Mouse (Mus musculus) thymus, postnatal 10 days (tissue): ENCODE data around the gene Rabif.
A peak's percentile ranks its signal among the peaks of the same experiment; 100 is the strongest.

ENCODE experiments used
- DNase-seq, 2 experiments: peaks; one replicate each; pipeline ENCODE4 v3.0.0; 2021; ENCODE audit warnings: low spot score in 2 of 2

Rabif gene

DNA sequence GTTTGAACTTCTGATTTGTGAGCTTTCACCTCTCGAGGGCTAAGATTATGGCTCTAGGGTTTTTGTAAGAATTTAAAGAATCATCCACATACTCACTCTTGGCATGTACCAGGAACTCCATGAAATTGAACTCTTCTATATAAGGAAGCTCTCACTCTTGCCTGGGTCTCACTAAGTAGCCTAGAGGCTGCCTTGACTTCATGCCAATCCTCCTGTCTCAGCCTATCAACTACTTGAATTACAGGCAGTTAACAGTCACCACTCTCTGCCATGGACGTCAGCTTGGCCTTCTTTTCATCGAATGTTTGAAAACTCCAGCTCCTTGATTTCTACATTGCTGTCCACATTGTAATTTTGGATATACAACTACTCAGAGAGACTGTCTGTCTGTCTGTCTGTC is 57.9 kb downstream of the Rabif start:
- no peak for DNase-seq

DNA sequence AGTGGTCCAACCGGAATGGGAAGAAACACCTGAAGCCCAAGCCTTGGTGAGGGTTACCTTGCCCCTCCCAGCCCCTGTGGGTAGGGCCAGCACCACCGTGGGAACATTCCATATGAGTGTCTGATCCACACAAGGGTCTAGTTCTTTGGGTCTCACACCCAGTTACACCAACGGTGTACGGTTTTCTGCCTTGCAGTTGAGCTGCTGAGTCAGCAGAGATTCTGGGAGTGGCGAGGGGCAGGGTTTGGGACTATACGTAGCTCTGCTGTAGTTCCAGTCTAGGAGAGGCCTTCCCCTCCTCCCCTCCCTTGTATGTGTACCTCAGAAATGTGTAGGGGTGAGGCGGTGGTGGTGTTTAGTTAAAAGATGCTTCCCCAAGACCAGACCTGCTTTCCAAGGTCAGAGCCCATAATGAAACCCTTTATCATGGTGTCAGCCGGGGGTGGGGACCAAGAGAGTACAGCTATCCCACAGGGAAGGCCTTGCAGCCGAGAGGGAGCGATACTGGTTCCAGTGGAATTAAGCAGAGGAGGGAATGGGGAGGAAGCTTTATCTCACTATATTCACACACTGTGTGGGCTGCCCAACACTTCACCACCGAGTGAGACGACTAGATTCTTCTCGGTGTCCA is 60.9 kb downstream of the Rabif start:
- DNase-seq, result peak in 1 of 2 experiments; percentile 3

DNA sequence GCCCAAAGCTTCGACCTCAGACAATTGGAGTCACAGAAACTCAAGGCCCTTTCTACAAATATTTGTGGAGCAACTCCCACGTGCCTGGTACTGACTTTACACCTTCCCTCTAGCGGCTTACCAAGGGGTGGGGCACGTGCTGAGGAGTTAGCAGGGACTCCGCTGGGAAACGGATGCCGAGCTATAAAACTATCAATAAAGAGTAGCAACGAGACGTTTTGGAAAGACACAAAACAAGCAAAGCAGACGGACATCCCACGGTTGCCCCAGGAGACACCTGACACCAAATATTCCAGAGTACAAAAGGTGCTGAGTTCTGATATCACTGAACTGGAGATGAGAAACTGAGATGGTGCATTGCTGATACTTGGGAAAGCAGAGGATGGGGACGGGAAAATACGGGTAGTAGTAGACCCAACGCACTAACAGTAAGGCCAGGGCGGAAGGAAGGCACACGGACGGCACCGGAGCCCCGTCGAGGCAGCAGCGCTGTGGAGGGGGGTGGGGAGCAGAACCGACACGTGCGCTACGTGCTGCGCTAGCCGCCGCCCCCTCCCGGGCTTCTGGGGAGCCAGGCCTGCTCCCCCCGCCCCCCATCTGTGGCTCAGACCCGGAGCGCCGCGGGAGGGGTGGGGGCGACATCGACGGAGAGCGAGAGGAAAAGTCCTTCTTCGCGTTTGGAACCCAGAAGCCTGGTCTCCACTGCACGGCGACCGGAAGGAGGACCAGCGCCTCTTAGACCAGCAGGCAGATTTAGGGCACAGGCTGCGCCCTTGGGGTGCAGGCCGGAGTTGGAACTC is 61.6 kb downstream of the Rabif start:
- peak; percentile 68 to 71 for DNase-seq

DNA sequence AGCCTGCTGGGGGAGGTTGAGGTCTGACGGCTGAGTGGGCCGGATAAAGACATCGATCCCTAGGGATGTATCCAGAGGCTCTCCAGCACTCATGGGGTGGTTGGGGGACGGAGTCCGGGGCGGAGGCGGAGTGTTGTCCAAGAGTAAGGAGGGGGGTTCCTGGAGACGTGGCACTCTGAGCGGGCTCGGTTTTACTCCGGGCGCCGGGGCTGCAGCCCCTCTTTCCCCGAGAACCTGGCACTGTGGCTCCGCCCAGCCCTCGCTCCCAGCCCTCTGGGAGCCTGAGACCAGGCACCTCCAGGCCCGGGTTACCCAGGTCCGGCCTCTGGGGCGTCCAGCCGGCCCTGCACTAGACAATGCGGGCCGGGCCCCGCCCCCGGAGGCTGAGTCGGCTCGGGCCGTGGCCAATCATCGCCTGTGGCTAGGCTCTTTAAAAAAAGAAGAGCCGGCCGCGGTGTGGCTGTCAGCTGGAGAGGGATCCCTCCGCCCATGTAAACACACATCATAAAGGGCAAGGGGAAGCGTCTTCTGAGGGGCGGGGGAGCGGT is 62.3 kb downstream of the Rabif start:
- DNase-seq, result peak; percentile 88 to 90
